Mouse (Mus musculus) spleen, postnatal 36 days (tissue): ENCODE measurements around the gene Tspan5.

Experiments
- DNase-seq, 2 experiments: peaks; one replicate each; pipeline ENCODE4 v3.0.0; 2022; ENCODE audit warnings: low spot score in 2 of 2, mixed read lengths in 1 of 2

Gene Tspan5

DNA sequence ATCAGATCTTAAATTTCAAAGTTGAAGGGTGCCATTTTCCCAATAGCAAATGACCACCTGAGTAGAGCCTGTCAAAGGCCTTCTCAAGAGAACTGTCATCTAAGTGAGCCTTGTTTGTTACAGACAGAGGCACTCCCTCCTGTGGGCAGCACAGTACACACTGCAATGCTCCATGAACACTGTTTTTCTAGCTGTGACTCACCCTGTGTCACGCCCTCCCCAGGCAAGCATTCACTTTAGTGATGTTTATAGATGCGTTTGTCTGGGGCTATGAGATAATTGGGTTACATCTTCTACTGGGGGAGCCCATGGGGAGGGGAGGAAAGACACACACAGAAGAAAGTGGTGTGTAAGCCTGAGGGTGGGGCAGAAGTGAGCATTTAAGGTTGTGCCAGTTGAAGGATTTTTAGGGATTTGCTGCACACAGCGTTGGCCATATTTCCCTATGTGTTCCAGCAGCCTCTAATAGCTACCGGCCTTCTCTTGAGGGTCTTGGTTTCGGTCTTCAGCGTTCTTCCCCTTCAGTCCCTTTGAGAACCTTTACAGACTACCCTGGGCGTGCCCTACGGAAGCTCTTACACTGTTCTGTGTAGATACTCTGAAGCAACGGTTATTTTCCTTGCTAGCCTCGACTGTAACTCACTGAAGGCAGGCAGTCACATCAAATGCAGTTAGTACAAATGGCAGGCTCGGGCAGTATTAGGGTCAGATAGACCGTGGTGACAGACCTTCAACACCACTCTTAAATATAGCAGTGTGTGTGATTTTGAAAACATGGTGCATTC, 29.7 kb downstream of the Tspan5 start:
- no peak for DNase-seq

DNA sequence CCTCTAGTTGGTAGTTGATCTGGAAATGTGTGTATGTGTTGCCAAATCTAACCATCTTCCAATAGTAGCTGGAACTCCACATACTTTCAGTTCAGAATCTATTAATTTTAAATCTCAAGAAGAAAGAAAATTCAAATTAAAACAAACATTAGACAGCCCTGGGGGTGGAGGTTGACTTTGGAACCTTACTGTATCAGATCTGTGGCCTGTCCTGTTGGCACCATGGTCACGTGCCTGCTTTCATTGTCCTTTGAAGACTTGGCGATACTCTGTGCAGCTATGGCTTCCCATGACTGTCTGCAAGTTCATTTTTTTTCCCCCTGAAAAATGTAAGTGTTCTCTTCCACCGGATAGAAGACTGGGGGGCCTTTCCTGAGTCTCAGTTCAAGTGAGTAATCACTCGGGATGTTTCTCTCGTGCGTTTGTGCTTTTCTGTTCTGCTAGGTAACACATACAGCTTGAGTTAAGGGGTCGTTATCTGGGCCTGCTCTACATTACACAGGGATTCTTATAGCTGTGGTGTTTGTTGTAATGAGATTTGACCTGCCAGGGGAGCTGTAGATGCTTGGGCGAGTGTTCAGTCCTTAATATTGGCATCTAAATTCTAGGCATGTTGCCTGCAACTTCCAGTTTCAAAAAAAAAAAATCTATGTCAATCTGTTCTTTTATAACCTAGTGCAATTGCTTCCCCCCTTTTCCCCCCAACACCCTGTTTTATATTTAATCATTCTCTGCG, 32.0 kb downstream of the Tspan5 start:
- DNase-seq, result no peak

DNA sequence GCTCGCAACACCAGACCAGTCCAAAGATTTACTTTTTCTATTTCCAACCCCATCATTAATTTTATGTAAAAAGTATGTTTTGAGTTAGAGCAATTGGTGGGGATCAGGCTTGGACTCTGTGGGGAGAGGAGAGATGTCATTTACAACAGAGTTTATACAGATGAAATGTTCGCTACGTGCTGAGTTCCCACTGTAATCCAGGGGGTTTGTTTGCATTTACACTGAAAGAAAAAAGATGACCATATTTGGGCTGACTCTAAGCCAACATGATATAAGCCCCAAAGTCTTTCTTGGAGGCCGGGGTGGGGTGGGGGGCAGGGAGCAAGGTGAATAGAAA, 32.6 kb downstream of the Tspan5 start:
- DNase-seq, result no peak

DNA sequence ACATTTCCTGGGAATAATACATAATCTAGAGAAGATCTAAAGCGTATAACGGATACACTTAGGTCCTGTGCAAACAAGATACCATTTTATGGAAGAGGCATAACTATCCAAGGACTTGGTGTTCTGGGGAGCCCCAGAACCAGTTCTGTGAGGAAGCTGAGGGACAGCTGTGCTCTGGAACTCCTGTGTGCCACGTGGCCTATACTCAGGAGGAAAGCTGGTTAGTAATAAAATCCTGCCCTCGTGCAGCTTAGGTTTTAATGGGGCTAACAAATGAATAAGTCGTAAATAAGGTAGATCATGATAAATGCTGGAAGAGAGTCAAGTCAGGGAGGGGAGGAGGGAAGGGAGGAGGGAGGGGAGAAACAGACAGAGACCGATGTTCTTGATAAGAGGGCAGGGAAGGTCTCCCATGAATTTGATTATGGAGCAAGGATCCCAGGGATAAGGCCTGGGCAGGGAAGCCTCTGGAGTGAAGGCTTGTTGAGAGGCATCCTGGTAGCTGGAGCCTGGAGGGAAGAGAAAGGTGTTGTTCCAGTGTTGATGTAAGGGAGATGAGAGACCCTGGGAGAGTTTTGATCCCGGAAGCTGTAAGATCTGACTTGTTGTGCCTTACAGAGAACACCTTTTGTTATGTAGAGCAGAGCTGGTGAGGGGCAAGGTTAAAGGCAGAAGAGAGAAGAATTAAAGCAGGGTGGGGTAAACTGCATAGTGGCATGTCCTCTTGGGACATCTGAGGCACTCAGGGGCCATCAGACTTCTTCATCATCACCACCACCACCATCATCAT, 34.1 kb downstream of the Tspan5 start:
- DNase-seq, result no peak

DNA sequence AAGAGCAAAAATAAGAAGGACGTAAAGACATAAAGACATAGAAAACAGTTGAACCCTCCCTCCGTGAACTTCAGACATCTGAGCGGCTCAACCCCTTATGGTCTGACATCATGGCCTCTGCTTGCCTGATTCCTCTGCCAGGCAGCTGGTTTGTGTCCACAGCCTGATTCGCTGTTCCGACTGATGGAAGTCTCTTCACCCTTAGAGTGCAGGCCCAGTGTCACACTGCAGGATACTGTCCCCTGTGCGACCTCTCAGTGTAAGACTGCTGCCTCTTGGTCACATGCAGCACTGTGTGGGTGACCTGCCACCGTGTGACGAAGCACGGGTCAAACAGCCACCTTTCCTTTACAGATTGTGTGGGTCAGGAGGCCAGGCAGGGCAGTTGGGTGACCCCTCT, 39.5 kb downstream of the Tspan5 start:
- DNase-seq, result no peak

DNA sequence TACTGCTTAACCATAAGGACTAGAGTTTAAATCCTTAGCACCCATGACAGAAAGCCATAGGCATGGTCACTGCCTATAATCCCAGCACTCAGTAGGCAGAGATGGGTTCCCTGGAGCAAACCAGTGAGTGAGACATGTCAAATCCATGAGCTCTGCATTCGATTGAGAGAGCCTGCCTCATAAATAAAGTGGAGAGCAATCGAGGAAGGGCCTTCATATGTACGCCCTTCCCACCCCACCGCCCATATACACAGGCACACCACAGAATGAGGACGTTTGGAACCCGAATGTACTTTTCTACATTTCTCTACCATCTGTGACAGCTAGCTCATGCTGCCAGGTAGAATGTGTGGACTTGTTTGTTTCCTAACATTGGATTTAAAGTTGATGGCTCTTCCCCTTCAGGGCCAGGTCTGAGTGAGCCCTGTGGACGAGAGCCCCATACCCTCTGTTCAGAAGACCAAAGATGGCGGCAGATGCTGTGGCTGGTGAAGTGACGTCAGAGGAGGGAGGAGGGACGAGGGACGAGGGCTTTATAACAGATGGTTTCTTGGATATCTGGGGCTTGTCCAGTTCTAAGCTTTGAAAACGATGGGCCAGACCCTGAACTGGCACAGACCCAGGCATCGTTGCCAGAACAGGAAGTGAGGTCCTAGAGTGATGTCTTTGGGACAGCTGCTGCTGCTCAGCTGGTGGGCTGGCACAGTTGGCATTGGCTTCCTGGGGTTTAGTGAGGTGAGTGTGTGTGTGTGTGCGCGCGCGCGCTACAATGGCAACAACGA, 42.1 kb downstream of the Tspan5 start:
- DNase-seq, result no peak

DNA sequence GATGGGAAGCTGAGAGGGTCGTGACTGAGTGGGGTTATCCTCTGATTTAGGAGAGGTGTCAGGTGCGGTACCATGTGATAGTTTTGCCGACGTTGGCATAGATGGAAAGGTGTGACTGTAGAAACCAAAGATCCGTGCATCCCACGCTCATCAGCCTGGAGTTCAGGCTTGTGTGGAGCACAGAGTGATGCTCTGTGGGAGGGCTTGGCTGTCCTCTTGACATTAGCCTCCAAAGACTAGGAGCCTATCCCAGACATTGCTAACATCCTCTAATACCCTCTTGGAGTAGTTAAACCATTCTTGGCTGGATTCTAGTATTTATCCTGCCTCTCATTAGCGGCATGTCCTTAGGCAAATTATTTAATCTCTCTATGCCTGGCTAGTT, 42.6 kb downstream of the Tspan5 start:
- DNase-seq, result no peak

DNA sequence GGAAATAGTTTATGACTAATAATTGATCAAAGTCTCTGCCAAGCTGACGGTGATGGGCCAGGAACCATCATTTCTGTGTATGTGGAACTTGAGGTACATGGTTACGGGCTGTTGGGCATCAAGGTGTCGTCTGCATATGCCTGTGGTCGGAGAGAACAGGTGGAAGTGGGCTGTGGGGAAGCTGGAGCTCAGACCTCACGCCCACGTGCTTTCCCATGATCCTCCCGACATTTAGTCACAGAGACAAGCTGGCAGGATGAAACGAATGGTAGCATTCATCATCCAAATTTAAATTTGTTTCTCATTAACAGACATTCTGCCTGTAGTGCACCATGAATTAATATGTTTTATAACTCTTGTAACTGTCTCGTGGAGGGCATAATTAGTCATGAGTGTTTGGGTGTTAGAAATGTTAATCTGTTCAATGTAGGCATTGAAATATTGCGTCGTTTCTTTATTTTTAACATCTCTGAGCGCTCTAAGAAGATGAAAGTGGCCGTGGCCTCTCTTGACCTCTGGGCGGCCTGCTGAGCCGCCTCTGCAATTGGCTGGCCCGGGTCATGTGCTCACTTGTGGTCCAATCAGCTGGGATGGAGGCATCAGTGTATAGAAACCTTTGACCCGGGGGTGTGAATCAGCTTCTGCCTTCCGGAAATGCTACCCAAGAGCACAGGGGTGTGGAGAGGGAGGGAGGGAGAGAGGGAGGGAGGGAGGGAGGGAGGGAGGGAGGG, 45.9 kb downstream of the Tspan5 start:
- no peak for DNase-seq

DNA sequence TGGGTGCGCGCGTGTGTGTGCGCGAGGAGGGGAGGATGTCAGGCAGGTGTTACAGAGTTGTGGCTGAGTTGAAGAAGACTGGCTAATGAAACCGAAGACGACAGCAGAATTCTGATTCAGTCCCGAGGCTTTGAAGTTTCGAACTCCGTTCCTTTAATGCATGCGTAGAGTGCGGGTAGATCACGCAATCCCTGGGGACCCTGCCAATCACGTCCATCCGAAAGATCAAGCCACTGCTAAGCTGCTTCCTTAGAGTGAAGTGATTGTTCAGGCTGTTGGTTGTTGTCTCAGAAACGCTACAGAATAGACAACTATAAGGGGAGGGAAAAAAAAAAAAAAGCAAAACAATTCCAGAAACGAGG, 46.5 kb downstream of the Tspan5 start:
- DNase-seq, result no peak

DNA sequence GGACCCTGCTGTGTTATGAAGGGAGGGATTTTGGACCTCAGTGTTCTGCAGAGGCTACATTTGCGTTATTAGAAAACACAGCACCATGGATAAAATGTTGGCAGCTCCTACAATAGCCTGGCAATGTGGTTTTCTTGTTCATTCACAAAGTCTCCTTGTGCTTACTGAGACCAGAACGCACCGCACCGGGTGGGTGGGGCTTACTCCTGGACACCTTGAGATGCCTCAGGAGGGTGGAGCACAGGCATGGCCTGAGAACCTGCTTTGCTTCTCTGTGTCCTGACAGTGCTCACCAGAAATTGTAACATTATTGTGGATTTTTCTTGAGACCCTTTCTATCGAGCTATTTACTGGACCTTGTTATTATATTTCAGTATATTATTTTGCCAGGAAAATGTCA, 47.3 kb downstream of the Tspan5 start:
- DNase-seq, result no peak

DNA sequence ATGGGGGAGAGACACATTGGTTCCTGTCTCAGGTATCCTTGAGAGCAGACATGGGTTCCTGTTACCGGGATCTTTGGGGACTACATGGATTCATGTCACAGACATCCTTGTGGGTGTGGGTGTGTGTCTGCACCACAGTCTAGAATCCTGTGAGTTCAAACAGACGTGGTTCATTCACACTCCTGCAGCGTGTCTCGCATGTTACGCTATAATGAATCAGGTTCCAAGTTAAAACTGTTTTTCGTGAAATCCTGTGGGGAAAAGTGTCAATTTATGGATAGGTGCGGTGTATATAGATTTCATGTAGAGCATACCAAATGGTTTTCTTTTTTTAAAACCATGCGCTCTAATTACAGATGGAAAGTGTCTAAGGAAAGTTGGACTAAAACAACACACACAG, 52.5 kb downstream of the Tspan5 start:
- DNase-seq, result no peak

DNA sequence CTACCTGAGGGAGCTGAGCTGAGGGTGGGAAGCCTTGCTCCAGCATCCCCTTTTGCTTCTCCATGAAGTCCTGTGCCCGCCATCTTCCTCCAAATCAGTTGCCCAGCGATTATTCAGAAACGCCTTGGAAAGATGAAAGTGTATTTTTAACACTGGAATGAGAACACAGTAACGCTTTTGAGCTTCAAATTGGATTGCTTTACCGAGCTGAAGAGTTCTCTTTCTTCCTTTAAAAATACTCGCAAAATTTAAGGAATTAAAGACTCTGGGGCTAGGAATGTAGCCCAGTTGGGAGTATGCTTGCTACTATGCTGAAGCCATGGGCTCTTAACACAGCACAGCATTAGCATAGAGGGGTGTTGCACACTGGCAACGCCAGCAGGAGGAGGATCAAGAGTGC, 54.0 kb downstream of the Tspan5 start:
- no peak for DNase-seq

DNA sequence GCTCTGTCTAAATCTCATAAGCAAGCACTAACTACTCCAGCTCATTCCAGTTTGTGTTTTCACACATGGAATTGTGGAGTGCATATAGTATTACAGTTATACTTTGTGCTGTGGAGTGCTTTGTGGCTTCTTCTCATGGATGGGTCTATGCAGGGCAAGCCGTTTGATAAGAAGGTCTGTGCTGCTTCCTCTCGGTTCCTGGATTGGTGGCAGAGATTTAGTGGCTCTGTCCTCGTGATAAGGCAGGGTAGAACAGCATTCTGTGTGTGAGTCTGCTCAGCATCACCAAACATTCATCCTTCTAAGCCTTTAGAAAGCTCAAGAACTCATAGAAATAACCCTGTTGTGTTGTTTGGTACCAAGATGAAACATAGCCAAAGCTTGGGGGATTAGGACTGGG, 54.6 kb downstream of the Tspan5 start:
- no peak for DNase-seq

DNA sequence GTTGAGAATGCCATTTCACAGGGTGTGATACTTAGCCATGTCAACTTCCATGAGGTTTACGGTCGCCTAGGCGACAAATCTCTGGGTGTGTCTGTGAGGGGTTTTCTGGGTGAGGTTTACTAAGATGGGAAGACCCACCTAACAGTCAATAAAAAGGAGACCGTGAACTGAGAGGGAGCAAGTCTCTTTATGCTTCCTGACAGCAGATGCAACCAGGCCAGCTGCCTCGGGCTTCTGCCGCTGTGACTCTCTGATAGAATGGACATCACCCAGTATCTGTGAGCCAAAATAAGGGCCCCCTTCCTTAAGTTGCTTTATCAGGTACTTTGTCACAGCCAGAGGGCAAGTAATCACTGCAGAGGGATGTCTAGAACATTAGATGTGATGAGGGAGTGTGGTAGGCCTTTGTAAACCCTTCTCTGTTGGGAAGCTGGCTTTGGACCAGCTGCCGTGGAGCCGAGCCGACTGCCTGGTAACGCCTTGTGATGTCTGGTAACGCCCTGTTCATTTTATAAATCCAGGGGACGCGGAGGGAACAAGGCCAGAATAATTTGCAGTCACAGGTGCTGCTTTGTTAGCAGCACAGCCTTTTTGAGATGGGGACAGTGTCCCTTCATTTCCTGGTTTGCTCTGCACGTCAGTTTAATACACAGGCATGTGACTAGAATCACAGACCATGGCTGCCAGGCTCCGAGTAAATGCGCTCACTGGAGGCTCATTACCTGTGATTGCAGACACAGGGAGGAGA, 58.8 kb downstream of the Tspan5 start:
- DNase-seq, result no peak

DNA sequence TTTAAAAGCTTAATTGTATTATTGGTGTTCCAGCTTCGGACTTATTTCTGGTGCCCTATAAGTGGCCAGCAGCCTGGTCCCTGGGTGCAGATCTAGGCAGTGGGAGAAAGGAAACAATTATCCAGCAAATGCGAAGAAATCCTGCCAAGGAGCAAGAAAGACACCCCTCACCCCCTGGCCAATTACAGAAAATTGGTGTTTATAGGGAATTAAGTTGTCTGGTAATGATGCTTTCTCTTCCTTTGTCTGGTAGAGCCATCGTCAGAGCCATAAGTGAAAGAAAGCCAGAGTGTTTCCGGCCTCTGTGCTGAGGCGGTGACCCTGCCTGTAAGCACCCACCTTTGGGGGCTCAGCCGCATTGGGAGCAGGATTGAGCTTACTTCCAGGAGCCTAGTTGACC, 59.7 kb downstream of the Tspan5 start:
- no peak for DNase-seq

DNA sequence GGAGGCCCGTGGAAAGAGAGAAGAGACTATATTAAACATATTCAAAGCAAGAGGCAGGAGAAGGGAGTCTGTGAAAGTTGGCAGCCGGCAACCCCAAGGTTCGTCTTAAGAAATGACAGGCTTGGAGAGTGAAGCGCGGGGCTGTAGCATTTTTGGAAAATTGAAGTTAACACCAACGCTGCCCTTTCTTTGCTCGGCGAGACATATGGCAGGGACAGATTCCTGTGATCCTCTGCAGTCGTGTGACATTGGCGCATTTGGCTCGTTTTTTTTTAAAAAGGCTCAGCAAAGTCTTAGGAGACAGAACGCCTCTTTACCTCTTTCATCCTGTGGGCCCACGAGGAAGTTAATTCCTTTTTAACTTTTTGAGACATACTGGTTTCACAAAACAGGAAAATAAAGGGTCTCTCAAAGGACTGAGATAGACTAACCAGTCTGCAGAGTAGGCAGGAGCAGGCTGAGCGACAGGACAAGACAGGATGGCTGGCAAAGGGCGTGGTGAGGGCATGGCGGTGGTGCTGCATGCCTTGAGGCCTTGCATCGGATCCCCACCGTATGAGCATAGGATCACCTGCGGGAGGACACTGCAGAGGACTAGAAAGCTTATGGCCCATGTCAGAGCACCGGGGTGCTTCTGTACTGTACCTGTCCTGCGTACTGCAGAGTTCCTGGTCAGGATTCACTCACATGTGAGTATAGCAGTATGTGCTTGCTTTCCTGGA, 60.9 kb downstream of the Tspan5 start:
- DNase-seq, result no peak

DNA sequence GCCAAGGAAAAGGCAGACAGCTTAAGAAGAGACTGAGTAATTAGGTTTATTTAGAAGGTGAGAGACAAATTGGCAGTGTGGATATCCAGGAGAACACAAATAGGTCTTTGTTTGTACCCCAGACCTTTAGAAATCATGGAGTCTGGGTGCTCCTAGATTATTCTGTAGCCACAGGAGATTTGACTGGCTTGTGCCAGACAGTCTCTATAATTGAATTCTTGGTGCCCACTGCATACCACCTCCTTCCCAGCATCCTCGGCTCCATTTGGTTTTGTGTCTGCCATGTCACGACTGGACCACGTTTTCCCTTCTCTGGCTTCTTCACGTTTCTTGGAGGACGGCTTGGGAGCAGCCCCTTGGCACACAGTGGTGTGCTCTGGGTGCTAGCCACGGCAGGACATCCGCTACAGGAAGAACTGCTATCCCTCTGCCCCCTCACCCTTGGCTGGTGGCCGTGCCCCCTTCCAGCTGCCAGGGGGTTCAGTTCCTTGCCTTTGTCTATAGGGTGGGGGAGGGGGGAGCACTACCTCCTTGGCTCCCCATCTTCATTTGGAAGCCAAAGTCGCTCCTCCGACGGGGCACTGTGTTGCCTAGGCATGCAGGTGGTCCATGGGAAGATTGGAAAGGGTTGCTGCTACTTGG, 61.6 kb downstream of the Tspan5 start:
- no peak for DNase-seq

DNA sequence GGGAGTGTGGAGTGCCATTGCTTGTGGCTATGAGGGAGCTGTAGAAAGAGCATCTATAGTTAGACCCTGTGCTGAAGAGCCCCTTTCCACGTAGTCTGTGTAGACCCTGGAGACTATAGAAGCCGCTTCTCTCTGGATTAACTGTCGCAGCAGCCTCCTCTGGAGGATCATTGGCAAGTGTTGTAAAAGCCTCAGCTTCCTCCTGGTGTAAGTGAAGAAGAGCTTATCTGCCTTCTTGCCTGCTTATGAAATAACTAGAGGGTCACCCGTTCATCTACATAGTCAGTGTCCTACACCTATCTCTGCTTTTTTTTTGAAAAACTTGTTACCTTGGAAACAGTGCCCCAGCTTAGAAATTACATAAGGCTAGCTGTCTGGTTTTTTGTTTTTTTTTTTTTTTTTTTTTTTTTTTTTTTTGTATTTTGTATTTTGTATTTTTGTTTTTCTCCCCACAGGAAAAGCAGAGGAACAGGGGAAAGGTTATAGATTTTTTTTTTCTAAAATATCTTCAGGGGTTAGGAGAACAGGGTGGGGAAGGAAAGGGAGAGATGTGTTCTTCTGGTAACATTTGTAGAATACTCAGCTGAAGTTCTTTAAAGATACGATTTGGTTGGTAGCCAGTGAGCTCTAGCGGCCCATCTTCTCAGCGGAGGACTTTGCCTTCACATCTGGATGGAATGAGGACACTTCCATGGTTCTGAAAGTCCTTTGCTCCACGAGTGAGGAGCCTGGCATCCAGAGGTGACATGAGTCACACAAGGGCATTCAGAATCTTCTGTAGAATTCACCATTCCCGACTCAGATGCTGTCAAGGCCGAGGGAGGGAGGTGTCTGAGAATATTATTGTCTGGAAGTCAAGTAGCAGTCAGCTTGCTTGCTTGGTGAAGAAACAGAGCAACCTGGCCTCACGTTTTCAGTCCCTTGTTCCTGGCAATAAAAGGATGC, 62.4 kb downstream of the Tspan5 start:
- DNase-seq, result no peak
